Mouse (Mus musculus): ENCODE measurements at regions not wholly inside any gene's neighbourhood (a gene's known extent, or its start where the extent isn't known, plus 50 kb on each side); places are given as distances from the start of the nearest gene placed in this dataset.

DNA sequence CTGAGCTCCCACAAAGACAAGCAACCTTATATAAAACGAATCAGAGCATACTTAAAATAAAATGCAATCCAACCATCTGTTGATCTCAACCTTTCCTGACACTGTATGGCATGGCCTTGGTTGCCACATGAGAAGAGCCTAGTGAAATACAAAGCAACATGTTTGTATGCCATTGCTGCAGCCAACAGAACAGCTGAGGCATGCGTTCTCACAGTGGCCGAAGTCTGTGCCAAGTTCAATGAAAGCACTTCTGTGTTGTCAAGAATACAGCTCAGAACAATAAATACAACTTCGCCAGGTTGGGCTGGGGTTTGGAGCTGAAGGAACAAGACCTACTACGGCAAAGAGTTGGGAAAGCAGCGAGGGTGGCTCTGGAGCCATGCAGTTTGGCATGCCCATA is 872.2 kb downstream of the Epha4 start:
- Histone ChIP-seq H3K36me3 (no peaks in the 10 kb centered on the region), H3K4me3 (no peak overlapping the region), H3K9me3 (no peaks in the 10 kb centered on the region), H3K27me3 (replicated peaks) (no peaks in the 10 kb centered on the region), H3K27ac (no peak overlapping the region), H3K9ac (no peak overlapping the region), H3K4me2 (replicated peaks) (no peak overlapping the region), H3K4me1 (no peaks in the 10 kb centered on the region)
- no peak for ATAC-seq (ENCODE audit: low FRiP score, low read depth)
- WGBS = 87% methylated on average over 6 of the region's 6 CpGs

DNA sequence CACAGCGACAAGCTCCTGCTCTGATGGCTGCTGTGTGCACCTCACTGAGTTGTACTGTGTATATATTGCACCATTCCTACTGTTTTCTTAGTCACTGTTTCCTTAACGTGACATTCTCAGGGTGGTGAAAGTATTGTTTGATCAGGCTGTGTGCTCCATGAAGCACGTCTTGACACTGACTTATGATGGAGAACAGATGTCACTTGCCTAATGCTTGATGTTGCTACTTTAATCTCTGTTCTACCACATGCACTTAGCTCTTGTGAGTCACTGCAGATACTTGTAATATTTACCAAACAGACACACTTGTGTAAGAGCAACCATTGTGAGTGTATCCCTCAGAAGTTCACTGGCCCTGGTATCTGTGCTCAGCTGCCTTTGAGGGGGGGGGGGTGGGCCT is 870.0 kb downstream of the Epha4 start:
- no peaks in the 10 kb centered on the region for H3K4me1 ChIP-seq
- H3K27me3 ChIP-seq (replicated peaks) = no peaks in the 10 kb centered on the region
- H3K27ac ChIP-seq = no peak overlapping the region
- H3K4me2 ChIP-seq (replicated peaks) = no peak overlapping the region
- no peaks in the 10 kb centered on the region for H3K9me3 ChIP-seq
- no peak overlapping the region for H3K9ac ChIP-seq
- H3K36me3 ChIP-seq = no peaks in the 10 kb centered on the region
- no peak for ATAC-seq (ENCODE audit: low FRiP score, low read depth)
- WGBS = 80% methylated on average over 3 of the region's 3 CpGs
- H3K4me3 ChIP-seq = no peak overlapping the region

DNA sequence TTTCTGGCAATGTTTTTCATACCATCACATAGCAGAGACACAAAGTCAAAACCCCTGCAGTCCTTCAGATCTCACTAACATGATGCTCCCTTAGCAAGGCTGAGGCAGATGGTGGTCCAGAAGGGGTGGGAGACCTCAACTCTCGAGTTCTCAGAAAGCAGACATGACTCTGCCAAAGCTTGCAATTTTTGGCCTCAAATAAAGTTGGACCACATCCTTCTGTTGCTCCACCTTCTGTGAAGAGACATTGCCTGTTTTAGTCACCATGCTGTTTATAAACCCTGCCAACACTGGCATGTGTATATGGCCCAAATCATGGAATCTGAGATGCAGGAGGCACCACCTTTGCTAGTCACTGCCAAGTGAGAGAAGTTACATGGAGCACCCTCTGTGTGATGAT is 860.1 kb downstream of the Epha4 start:
- Histone ChIP-seq H3K4me2 (replicated peaks) (no peak overlapping the region), H3K27me3 (replicated peaks) (no peaks in the 10 kb centered on the region), H3K4me3 (no peak overlapping the region), H3K4me1 (no peaks in the 10 kb centered on the region), H3K36me3 (no peaks in the 10 kb centered on the region), H3K9ac (no peak overlapping the region), H3K27ac (no peak overlapping the region), H3K9me3 (no peaks in the 10 kb centered on the region)
- no peak for ATAC-seq (ENCODE audit: low FRiP score, low read depth)
- 81% methylated on average over 1 of the region's 1 CpGs for WGBS

DNA sequence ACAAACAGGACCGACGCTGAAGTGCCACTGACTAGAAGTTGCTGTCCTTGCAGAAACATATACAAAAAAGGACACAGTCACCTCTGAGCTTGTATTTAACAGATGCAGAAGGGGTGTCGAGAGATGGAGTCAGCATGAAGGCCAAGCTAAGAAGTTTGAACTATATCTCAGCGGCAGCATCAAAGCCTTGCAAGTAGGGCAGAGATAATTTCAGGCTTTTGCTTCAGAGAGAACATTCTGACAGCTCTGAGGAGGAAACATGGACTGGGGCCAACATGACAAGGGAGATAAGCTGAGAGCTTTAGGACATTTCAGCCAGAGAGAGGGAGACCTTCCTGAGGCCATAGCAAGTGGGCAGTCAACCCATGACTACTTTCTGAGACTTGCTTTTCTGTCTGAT is 856.7 kb downstream of the Epha4 start:
- Histone ChIP-seq H3K9me3 (no peaks in the 10 kb centered on the region), H3K27ac (no peak overlapping the region), H3K4me3 (no peak overlapping the region), H3K4me2 (replicated peaks) (no peak overlapping the region), H3K36me3 (no peaks in the 10 kb centered on the region), H3K27me3 (replicated peaks) (no peaks in the 10 kb centered on the region), H3K9ac (no peak overlapping the region), H3K4me1 (no peaks in the 10 kb centered on the region)
- no peak for ATAC-seq (ENCODE audit: low FRiP score, low read depth)
- WGBS = 84% methylated on average over 4 of the region's 4 CpGs

DNA sequence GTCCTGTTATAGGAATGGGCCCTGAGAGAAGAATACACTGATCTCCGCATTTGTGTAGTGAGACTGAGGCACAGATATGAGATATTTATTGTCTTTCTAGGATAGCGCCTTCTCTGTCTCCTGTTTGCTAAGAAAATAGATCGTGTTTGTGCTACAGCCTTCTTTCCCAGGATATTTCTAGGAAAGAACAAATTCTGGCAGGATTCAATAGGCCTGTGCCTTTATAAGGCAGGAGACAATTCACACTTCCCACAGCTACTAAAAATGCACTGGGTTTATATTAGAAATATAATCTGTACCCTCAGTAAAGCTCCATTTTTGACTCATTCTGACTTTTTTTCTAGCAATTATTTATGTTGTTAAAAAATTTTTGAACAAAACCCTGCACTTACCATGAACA is 854.7 kb downstream of the Epha4 start:
- no peak overlapping the region for H3K9ac ChIP-seq
- no peak overlapping the region for H3K4me2 ChIP-seq (replicated peaks)
- 88% methylated on average over 3 of the region's 3 CpGs for WGBS
- H3K27me3 ChIP-seq (replicated peaks) = no peaks in the 10 kb centered on the region
- no peak overlapping the region for H3K4me3 ChIP-seq
- no peak for ATAC-seq (ENCODE audit: low FRiP score, low read depth)
- no peaks in the 10 kb centered on the region for H3K9me3 ChIP-seq
- no peak overlapping the region for H3K27ac ChIP-seq
- no peaks in the 10 kb centered on the region for H3K4me1 ChIP-seq
- H3K36me3 ChIP-seq = no peaks in the 10 kb centered on the region

DNA sequence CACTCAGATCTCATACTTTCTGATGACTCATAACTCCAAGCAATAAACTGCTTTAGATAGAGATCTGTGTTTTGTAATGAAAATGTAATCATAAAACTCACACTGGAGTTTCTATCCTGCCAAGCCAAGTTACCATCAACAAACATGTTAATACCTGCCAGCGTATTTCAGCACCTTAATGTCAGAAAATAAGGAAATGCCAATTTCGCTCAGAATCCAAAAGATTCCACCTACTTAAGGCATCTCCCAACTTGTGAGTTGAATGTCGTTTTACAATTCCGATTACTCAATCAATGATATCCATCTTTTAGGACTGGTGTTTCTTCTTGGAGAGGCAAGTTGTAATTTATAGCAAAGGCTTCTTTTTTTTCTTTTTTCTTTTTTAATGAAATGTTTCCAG is 850.5 kb downstream of the Epha4 start:
- no peaks in the 10 kb centered on the region for H3K27me3 ChIP-seq (replicated peaks)
- ATAC-seq (ENCODE audit: low FRiP score, low read depth) = no peak
- H3K9me3 ChIP-seq = no peaks in the 10 kb centered on the region
- no peak overlapping the region for H3K4me2 ChIP-seq (replicated peaks)
- H3K36me3 ChIP-seq = no peaks in the 10 kb centered on the region
- no peaks in the 10 kb centered on the region for H3K4me1 ChIP-seq
- H3K4me3 ChIP-seq = no peak overlapping the region
- H3K9ac ChIP-seq = no peak overlapping the region
- no peak overlapping the region for H3K27ac ChIP-seq
- 93% methylated on average over 4 of the region's 4 CpGs for WGBS

DNA sequence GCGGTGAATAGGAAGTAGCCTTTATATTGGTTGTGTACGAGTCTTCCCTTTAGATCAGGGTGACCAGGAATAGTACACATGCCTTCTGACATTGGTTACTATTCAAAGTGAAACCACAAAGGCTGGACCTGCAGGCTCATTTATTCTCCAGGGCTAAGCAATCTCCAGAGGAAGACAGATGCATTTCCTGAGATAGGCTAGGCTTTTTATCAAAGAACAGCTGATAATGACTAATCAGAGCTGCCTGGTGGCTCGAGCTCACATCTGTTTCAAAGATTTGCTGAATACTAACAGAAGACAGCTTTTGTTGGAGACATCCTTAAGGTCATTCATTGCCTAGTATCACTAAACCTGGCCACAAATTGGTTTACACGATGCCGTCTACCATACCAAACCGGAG is 838.1 kb downstream of the Epha4 start:
- Histone ChIP-seq H3K27me3 (replicated peaks) (no peaks in the 10 kb centered on the region), H3K27ac (no peak overlapping the region), H3K9me3 (peaks cover 7% of the 10 kb centered on the region; the same call in 1 of the 2 replicates), H3K4me3 (no peak overlapping the region), H3K9ac (no peak overlapping the region), H3K4me2 (replicated peaks) (no peak overlapping the region), H3K4me1 (no peaks in the 10 kb centered on the region), H3K36me3 (no peaks in the 10 kb centered on the region)
- 83% methylated on average over 6 of the region's 6 CpGs for WGBS
- ATAC-seq (ENCODE audit: low FRiP score, low read depth) = no peak

DNA sequence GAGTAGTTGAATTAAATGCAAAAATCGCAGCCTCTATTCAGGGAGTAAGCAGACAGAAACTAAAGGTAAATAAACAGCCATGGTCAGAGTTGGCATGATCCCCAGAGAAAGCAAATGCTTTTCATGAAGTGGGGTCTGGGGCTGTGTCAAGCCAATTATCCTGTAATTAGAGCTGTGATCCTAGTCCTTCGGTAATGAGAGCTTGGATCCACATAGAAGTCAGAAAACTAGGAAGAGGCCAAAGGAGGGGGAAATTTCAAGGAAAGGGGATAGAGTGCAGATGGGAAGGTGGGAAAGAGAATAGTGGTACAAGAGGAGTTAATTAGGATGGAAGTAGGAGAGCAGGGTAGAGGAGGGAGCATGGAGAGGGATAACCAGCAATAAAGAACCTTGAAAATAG is 809.3 kb downstream of the Epha4 start:
- no peak for ATAC-seq (ENCODE audit: low FRiP score, low read depth)
- H3K4me1 ChIP-seq = no peaks in the 10 kb centered on the region
- H3K4me2 ChIP-seq (replicated peaks) = no peak overlapping the region
- no peaks in the 10 kb centered on the region for H3K9me3 ChIP-seq
- H3K9ac ChIP-seq = no peak overlapping the region
- no peaks in the 10 kb centered on the region for H3K27me3 ChIP-seq (replicated peaks)
- H3K27ac ChIP-seq = no peak overlapping the region
- H3K4me3 ChIP-seq = no peak overlapping the region
- H3K36me3 ChIP-seq = no peaks in the 10 kb centered on the region
- WGBS = 74% methylated on average over 2 of the region's 2 CpGs

DNA sequence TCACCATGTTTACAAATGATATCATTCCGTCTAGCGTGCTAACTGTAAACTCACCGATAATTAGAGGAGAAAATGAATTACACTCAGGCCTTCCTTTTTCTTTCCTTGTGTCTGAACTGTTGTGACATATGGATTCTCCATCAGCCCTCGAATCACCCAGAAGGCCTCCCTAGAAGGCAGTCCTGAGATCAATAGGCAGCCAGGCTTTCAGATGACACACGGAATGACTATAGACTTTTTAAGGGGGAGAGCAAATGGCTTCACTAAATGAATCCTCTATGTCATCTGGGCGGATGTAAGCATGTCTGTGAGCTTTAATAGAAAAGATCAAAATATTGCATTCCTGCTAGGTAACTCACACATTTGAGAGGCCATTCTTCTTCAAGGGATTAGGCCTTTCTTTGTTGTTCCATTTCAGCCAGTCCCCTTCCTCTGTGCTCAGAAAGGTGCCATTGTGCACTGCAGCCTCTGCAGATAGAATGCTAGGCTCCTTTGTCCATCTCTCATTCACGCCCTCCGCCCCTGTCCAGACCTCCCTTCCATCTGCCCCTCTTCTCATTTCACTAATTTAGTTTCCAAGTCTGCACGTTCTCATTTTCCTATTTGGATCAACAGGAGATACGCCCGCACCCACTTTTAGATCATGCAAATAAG is 797.1 kb downstream of the Epha4 start:
- no peak overlapping the region for H3K4me3 ChIP-seq
- ATAC-seq (ENCODE audit: low FRiP score, low read depth) = no peak
- no peaks in the 10 kb centered on the region for H3K27me3 ChIP-seq (replicated peaks)
- no peaks in the 10 kb centered on the region for H3K9me3 ChIP-seq
- no peak overlapping the region for H3K9ac ChIP-seq
- no peaks in the 10 kb centered on the region for H3K36me3 ChIP-seq
- H3K4me2 ChIP-seq (replicated peaks) = no peak overlapping the region
- no peak overlapping the region for H3K27ac ChIP-seq
- 0 out of 2 replicates have a peak, but pooled peaks cover 3% of the 10 kb centered on the region for H3K4me1 ChIP-seq
- 55% methylated on average over 11 of the region's 11 CpGs for WGBS

DNA sequence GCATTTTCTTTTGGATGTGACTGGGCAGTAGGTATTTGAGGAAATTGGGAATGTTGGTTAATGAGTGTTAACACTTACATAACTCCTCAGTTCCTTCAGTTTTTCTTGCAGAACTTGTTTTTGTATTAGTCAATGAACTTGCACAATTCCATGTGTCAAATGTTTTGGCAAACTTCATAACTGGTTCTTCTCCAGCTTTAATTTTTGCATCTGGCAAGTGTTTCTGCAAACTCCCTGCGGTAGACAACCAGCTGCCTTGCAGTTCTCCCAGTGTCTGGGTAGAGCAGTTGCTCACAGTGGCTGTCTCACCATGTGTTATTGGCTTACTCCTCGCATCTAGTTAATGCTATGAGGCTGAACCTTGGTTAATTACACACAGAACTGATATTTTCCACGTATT is 790.4 kb downstream of the Epha4 start:
- Histone ChIP-seq H3K4me2 (replicated peaks) (no peak overlapping the region), H3K36me3 (no peaks in the 10 kb centered on the region), H3K9ac (no peak overlapping the region), H3K27me3 (replicated peaks) (no peaks in the 10 kb centered on the region), H3K4me3 (no peak overlapping the region), H3K27ac (no peak overlapping the region), H3K4me1 (no peaks in the 10 kb centered on the region), H3K9me3 (no peaks in the 10 kb centered on the region)
- 78% methylated on average over 3 of the region's 3 CpGs for WGBS
- ATAC-seq (ENCODE audit: low FRiP score, low read depth) = no peak

DNA sequence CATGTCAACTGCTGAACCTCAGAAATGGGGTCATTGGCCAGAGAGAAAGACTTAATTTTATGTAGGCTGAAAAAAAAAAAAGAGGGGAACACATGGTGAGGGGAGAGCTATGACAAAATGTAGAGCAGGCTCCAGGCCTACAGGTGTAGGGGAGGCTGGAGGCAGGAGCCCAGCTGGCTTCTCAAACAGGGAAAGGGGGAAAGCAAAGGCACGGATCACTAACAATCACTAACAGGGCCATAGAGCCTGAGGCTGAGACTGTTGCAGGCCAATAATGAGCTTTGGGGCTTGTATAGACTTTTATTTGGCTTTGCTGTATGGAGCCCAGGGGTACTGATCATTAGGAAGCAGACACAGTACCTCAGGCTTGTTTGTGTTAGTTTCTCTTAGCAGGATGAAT is 777.9 kb downstream of the Epha4 start:
- H3K9me3 ChIP-seq = no peaks in the 10 kb centered on the region
- H3K4me2 ChIP-seq (replicated peaks) = no peak overlapping the region
- no peak overlapping the region for H3K27ac ChIP-seq
- no peaks in the 10 kb centered on the region for H3K4me1 ChIP-seq
- no peaks in the 10 kb centered on the region for H3K36me3 ChIP-seq
- H3K9ac ChIP-seq = no peak overlapping the region
- 35% methylated on average over 1 of the region's 1 CpGs for WGBS
- no peak for ATAC-seq (ENCODE audit: low FRiP score, low read depth)
- no peaks in the 10 kb centered on the region for H3K27me3 ChIP-seq (replicated peaks)
- no peak overlapping the region for H3K4me3 ChIP-seq

DNA sequence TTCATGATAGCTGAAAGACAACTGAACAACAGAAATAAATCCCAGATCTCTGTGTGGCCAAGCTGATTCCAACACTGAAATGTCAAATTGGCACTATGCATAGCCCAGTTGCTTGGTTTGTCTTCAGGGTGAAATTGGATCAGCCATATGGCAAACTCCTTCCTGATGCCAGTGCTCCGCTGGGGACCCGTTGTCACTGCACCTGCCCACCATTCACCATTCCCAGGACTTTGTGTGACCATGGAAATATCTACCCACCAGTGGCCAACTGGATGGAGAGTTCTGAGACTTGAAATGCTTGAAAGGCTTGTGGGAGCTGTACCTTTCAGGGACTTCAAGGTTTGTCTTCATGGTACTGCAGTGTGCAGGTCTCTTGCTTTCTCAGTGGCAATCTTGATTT is 777.2 kb downstream of the Epha4 start:
- WGBS = 90% methylated on average over 2 of the region's 2 CpGs
- no peaks in the 10 kb centered on the region for H3K27me3 ChIP-seq (replicated peaks)
- H3K4me3 ChIP-seq = no peak overlapping the region
- no peak overlapping the region for H3K27ac ChIP-seq
- no peak overlapping the region for H3K9ac ChIP-seq
- no peaks in the 10 kb centered on the region for H3K9me3 ChIP-seq
- no peaks in the 10 kb centered on the region for H3K4me1 ChIP-seq
- H3K4me2 ChIP-seq (replicated peaks) = no peak overlapping the region
- ATAC-seq (ENCODE audit: low FRiP score, low read depth) = no peak
- no peaks in the 10 kb centered on the region for H3K36me3 ChIP-seq

DNA sequence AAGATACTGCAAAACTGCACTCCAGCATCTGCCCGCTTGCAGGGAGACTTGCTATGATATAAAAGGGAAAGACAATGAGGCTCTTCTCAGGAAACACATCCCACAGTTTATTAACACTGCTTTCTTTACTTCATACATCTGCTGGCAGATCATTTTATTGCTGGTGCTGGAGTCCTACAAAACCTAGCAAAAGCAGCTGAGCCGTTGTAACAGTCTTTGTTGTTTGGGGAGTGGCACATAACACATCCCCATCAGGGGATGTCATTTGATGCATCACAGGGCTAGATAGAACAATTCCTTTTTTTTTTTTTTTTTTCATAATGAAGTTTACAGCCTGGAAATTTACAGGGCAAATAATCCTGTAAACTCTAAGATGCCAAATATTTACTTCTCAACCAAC is 742.2 kb downstream of the Epha4 start:
- H3K4me1 ChIP-seq = no peaks in the 10 kb centered on the region
- H3K27me3 ChIP-seq (replicated peaks) = no peaks in the 10 kb centered on the region
- H3K36me3 ChIP-seq = no peaks in the 10 kb centered on the region
- WGBS = 79% methylated on average over 2 of the region's 2 CpGs
- no peak for ATAC-seq (ENCODE audit: low FRiP score, low read depth)
- H3K4me3 ChIP-seq = no peak overlapping the region
- H3K9me3 ChIP-seq = no peaks in the 10 kb centered on the region
- no peak overlapping the region for H3K4me2 ChIP-seq (replicated peaks)
- no peak overlapping the region for H3K27ac ChIP-seq
- H3K9ac ChIP-seq = no peak overlapping the region

Measured in neural tube, embryonic 12.5 days (tissue).